ENCODE assay signal across 9 mouse cellular contexts in genomic region chr2:153425124-153425844, GRCm38 (mm10).
A peak's percentile ranks its signal among the peaks of the same experiment; 100 is the strongest.
DNase-seq lines count a peak whose midpoint lies in the region; ATAC-seq lines count a peak whose summit lies in the region.
"Had no signal": no experiment of that assay in that cellular context is flagged by ENCODE, and none has a peak within 500 bp of the region (broad histone marks: within the 10 kb centered on the region; RNA-seq: fewer than 3 reads in every experiment).

No protein-coding gene starts in this region.

- intact Hi-C loops in heart, postnatal 25 days (cut with DNase I) = no loop called here

- H3K4me3 ChIP-seq in heart, embryonic 14.5 days (ENCODE audit: control insufficient read depth in 1 of 2, insufficient read depth in 1 of 2, low read depth in 1 of 2, low read length in 2 of 2) = no peak overlapping the region
- no peak overlapping the region for H3K4me3 ChIP-seq in embryonic facial prominence, embryonic 10.5 days
- no peak overlapping the region for H3K4me3 ChIP-seq in hindbrain, embryonic 11.5 days (ENCODE audit: low read depth, low read length)
- no peak overlapping the region for H3K4me3 ChIP-seq in midbrain, embryonic 13.5 days (replicated peaks)

- 75% methylated on average over 4 of the region's 4 CpGs for WGBS in heart, embryonic 14.5 days
- WGBS in embryonic facial prominence, embryonic 10.5 days = 87% methylated on average over 4 of the region's 4 CpGs
- 83% methylated on average over 4 of the region's 4 CpGs for WGBS in hindbrain, embryonic 11.5 days
- WGBS in midbrain, embryonic 13.5 days = 92% methylated on average over 4 of the region's 4 CpGs

- no peak for ATAC-seq in heart, embryonic 14.5 days (ENCODE audit: insufficient number of reproducible peaks, insufficient read depth, low FRiP score, low read depth)
- ATAC-seq in hindbrain, embryonic 11.5 days (ENCODE audit: low FRiP score) = no peak
- ATAC-seq in midbrain, embryonic 13.5 days = no peak
- ATAC-seq: CD4-positive, CD25-positive, alpha-beta regulatory T cell, adult 4 months had no signal

- peak overlapping the region in 1 of 2 experiments; percentile 57; a peak in 1 of 4 replicates for H3K27ac ChIP-seq in heart, embryonic 14.5 days (replicated peaks in 1 of 2; ENCODE audit: control insufficient read depth in 1 of 2, insufficient read depth in 1 of 2, low read depth in 2 of 2, low read length in 2 of 2)
- H3K27ac ChIP-seq in embryonic facial prominence, embryonic 10.5 days (replicated peaks) = peak overlapping the region; percentile 83
- H3K27ac ChIP-seq in hindbrain, embryonic 11.5 days (ENCODE audit: low read depth, low read length) = peak overlapping the region; percentile 63
- H3K27ac ChIP-seq in midbrain, embryonic 13.5 days = peak overlapping the region; percentile 89

- no peaks in the 10 kb centered on the region for H3K9me3 ChIP-seq in heart, embryonic 14.5 days (ENCODE audit: control insufficient read depth, low read length)
- H3K9me3 ChIP-seq in embryonic facial prominence, embryonic 10.5 days = no peaks in the 10 kb centered on the region
- H3K9me3 ChIP-seq in hindbrain, embryonic 11.5 days (ENCODE audit: control insufficient read depth, low read length) = no peaks in the 10 kb centered on the region
- no peaks in the 10 kb centered on the region for H3K9me3 ChIP-seq in midbrain, embryonic 13.5 days

- peaks cover 50% of the 10 kb centered on the region for H3K36me3 ChIP-seq in heart, embryonic 14.5 days (ENCODE audit: control insufficient read depth, insufficient read depth, low read length)
- peaks cover 84% of the 10 kb centered on the region for H3K36me3 ChIP-seq in embryonic facial prominence, embryonic 10.5 days (replicated peaks)
- H3K36me3 ChIP-seq in hindbrain, embryonic 11.5 days (ENCODE audit: control insufficient read depth, insufficient read depth, low read length) = no peaks in the 10 kb centered on the region
- peaks cover 51% of the 10 kb centered on the region for H3K36me3 ChIP-seq in midbrain, embryonic 13.5 days

- no peak for DNase-seq in heart, postnatal 25 days (ENCODE audit: low spot score)
- no peak for DNase-seq in embryonic facial prominence, embryonic 10.5 days (ENCODE audit: low spot score)
- DNase-seq in hindbrain, embryonic 11.5 days (ENCODE audit: low spot score) = no peak
- DNase-seq in layer of hippocampus, adult 9-10 months (ENCODE audit: low spot score) = no peak
- no peak for DNase-seq in urinary bladder, adult 2 months (ENCODE audit: low spot score)
- no peak for DNase-seq in thymus, postnatal 14 days

- peaks cover 45 to 71% of the 10 kb centered on the region in 2 experiments for H3K4me1 ChIP-seq in heart, embryonic 14.5 days (ENCODE audit: control insufficient read depth in 2 of 2, insufficient read depth in 2 of 2, low read length in 2 of 2)
- peaks cover 73% of the 10 kb centered on the region for H3K4me1 ChIP-seq in embryonic facial prominence, embryonic 10.5 days
- H3K4me1 ChIP-seq in hindbrain, embryonic 11.5 days (replicated peaks; ENCODE audit: control insufficient read depth, insufficient read depth, low read length) = peaks cover 15% of the 10 kb centered on the region
- peaks cover 67% of the 10 kb centered on the region for H3K4me1 ChIP-seq in midbrain, embryonic 13.5 days (replicated peaks)

- H3K4me2 ChIP-seq in heart, embryonic 14.5 days (ENCODE audit: low read length) = no peak overlapping the region
- no peak overlapping the region for H3K4me2 ChIP-seq in hindbrain, embryonic 11.5 days (replicated peaks; ENCODE audit: low read depth, low read length)
- H3K4me2 ChIP-seq in midbrain, embryonic 13.5 days (replicated peaks) = no peak overlapping the region

- H3K27me3 ChIP-seq in heart, embryonic 14.5 days (ENCODE audit: control insufficient read depth, insufficient read depth, low read length) = no peaks in the 10 kb centered on the region
- H3K27me3 ChIP-seq in embryonic facial prominence, embryonic 10.5 days (replicated peaks; ENCODE audit: low read depth, poor library complexity, severe bottlenecking) = no peaks in the 10 kb centered on the region
- no peaks in the 10 kb centered on the region for H3K27me3 ChIP-seq in hindbrain, embryonic 11.5 days (ENCODE audit: control insufficient read depth, insufficient read depth, low read length)
- H3K27me3 ChIP-seq in midbrain, embryonic 13.5 days = no peaks in the 10 kb centered on the region

- 0 out of 2 replicates have a peak overlapping the region, but pooled peaks have one; percentile 11 for H3K9ac ChIP-seq in heart, embryonic 14.5 days (ENCODE audit: low read length)
- H3K9ac ChIP-seq in hindbrain, embryonic 11.5 days (ENCODE audit: low read depth, low read length) = no peak overlapping the region
- no peak overlapping the region for H3K9ac ChIP-seq in midbrain, embryonic 13.5 days (replicated peaks)
